In genomic region chr12:79679941-79680697, GRCm38 (mm10) we compare ENCODE assay signal across 9 mouse cellular contexts.
DNase-seq lines count a peak whose midpoint lies in the region; ATAC-seq and TF ChIP-seq lines count a peak whose summit lies in the region.
"Had no signal": no experiment of that assay in that cellular context is flagged by ENCODE, and none has a peak within 500 bp of the region (broad histone marks: within the 10 kb centered on the region; RNA-seq: fewer than 3 reads in every experiment).

No protein-coding gene starts in this region.

- no peak for TF ChIP-seq POLR2A in kidney, adult 2 months (IDR thresholded peaks at IDR 0.05; ENCODE audit: low read depth, low read length)

- H3K36me3 ChIP-seq in kidney, adult 2 months (ENCODE audit: control insufficient read depth, insufficient read depth, low read length), result no peaks in the 10 kb centered on the region
- H3K36me3 ChIP-seq in forebrain, embryonic 12.5 days (replicated peaks), result no peaks in the 10 kb centered on the region
- H3K36me3 ChIP-seq in hindbrain, postnatal 0 days (ENCODE audit: insufficient read depth, low read length), result no peaks in the 10 kb centered on the region
- H3K36me3 ChIP-seq in midbrain, embryonic 15.5 days (replicated peaks), result no peaks in the 10 kb centered on the region

- no peak overlapping the region for H3K9ac ChIP-seq in forebrain, embryonic 12.5 days
- H3K9ac ChIP-seq in hindbrain, postnatal 0 days (replicated peaks; ENCODE audit: low read length), result no peak overlapping the region
- no peak overlapping the region for H3K9ac ChIP-seq in midbrain, embryonic 15.5 days

- peak; percentile 65 for DNase-seq in kidney, adult 2 months
- no peak for DNase-seq in kidney, adult 18-20 months
- peak; percentile 86 for DNase-seq in hindbrain, postnatal 0 days (ENCODE audit: low spot score)
- DNase-seq in embryo, embryonic 10 days (ENCODE audit: low spot score), result no peak
- DNase-seq in yolk sac, embryonic 10.5 days (ENCODE audit: low spot score), result no peak

- 60% methylated on average over 9 of the region's 9 CpGs for WGBS in kidney, adult 2 months
- 67% methylated on average over 9 of the region's 9 CpGs for WGBS in forebrain, embryonic 12.5 days
- WGBS in hindbrain, postnatal 0 days, result 43% methylated on average over 9 of the region's 9 CpGs
- 56% methylated on average over 9 of the region's 9 CpGs for WGBS in midbrain, embryonic 15.5 days

- H3K4me1 ChIP-seq in kidney, adult 2 months (ENCODE audit: control insufficient read depth, insufficient read depth, low read length), result peaks cover 10% of the 10 kb centered on the region; the same call in 1 of the 2 replicates
- H3K4me1 ChIP-seq in forebrain, embryonic 12.5 days, result peaks cover 19% of the 10 kb centered on the region
- no peaks in the 10 kb centered on the region for H3K4me1 ChIP-seq in hindbrain, postnatal 0 days (ENCODE audit: insufficient read depth, low read length)
- no peaks in the 10 kb centered on the region for H3K4me1 ChIP-seq in midbrain, embryonic 15.5 days

- H3K9me3 ChIP-seq in forebrain, embryonic 12.5 days, result no peaks in the 10 kb centered on the region
- H3K9me3 ChIP-seq in hindbrain, postnatal 0 days (ENCODE audit: low read length), result no peaks in the 10 kb centered on the region
- no peaks in the 10 kb centered on the region for H3K9me3 ChIP-seq in midbrain, embryonic 15.5 days

- TF ChIP-seq CTCF in kidney, adult 2 months (conservative IDR thresholded peaks at IDR 0.05; ENCODE audit: insufficient read depth, insufficient read length, low read depth, low read length), result no peak
- no peak for TF ChIP-seq CTCF in hindbrain, postnatal 0 days (IDR thresholded peaks at IDR 0.05; ENCODE audit: low read depth)

- no peak overlapping the region for H3K4me2 ChIP-seq in forebrain, embryonic 12.5 days
- H3K4me2 ChIP-seq in hindbrain, postnatal 0 days (ENCODE audit: low read depth, low read length), result no peak overlapping the region
- no peak overlapping the region for H3K4me2 ChIP-seq in midbrain, embryonic 15.5 days

- no peak overlapping the region for H3K27ac ChIP-seq in kidney, adult 2 months (ENCODE audit: insufficient read depth, low read depth, low read length)
- peak overlapping the region; percentile 70 for H3K27ac ChIP-seq in forebrain, embryonic 12.5 days
- H3K27ac ChIP-seq in hindbrain, postnatal 0 days, result peak overlapping the region; percentile 75
- H3K27ac ChIP-seq in midbrain, embryonic 15.5 days, result peak overlapping the region; percentile 56
- H3K27ac ChIP-seq: macrophage had no signal

- no peak for ATAC-seq in forebrain, embryonic 12.5 days (ENCODE audit: low FRiP score)
- peak; percentile 96 for ATAC-seq in hindbrain, postnatal 0 days
- ATAC-seq in midbrain, embryonic 15.5 days (replicated peaks), result peak; percentile 80
- no peak for ATAC-seq in monocyte, adult 5-6 weeks (replicated peaks; ENCODE audit: insufficient number of reproducible peaks, low FRiP score, low TSS enrichment, poor library complexity, severe bottlenecking)

- H3K4me3 ChIP-seq in kidney, adult 2 months (ENCODE audit: insufficient read depth, low read depth, low read length), result no peak overlapping the region
- H3K4me3 ChIP-seq in forebrain, embryonic 12.5 days (replicated peaks), result no peak overlapping the region
- H3K4me3 ChIP-seq in hindbrain, postnatal 0 days (ENCODE audit: low read length), result no peak overlapping the region
- no peak overlapping the region for H3K4me3 ChIP-seq in midbrain, embryonic 15.5 days

- no peaks in the 10 kb centered on the region for H3K27me3 ChIP-seq in kidney, adult 2 months (replicated peaks; ENCODE audit: control insufficient read depth, insufficient read depth, low read length)
- H3K27me3 ChIP-seq in forebrain, embryonic 12.5 days, result no peaks in the 10 kb centered on the region
- no peaks in the 10 kb centered on the region for H3K27me3 ChIP-seq in hindbrain, postnatal 0 days (ENCODE audit: insufficient read depth, low read length)
- H3K27me3 ChIP-seq in midbrain, embryonic 15.5 days (replicated peaks), result no peaks in the 10 kb centered on the region

Comparison
In these comparisons a context has a peak if more than half of its experiments do, and no peak if none do; other contexts are left out.
1. DNase-seq: peak in kidney, adult 2 months (single experiment) and hindbrain, postnatal 0 days (single experiment); none in kidney, adult 18-20 months (single experiment), embryo, embryonic 10 days (single experiment) and yolk sac, embryonic 10.5 days (single experiment).
2. ATAC-seq: peak in hindbrain, postnatal 0 days (single experiment) and midbrain, embryonic 15.5 days (single experiment); none in forebrain, embryonic 12.5 days (single experiment) and monocyte, adult 5-6 weeks (single experiment).